Mouse (Mus musculus): Measurements from ENCODE around the gene Olfr1344. TPM values are rescaled to one million over a fixed set of nuclear protein-coding genes. Genes with fewer than 3 reads are reported as not detected.

Gene Olfr1344
- polyA plus RNA-seq, 1 experiment = not detected

DNA sequence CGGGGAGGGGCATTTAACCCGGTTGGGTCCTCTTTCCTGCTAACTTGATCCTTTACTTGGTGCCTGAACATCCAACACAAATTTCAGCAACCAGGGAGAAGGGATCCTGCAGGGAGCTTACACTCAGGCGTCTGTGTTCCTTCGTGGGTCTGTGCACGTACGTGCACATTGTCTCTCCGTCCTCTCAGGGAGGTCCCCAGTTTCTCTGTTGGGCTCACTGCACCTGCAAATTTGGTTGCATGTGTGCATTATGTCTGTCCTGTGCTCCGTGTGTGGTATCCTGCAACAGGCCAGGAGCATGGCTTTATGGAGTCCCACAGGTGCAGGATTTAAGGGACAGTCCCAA is 23.1 kb upstream of the Olfr1344 start:
- TF ChIP-seq POLR2A (IDR thresholded peaks at IDR 0.05; ENCODE audit: low read depth, low read length) = no peak
- TF ChIP-seq CTCF (conservative IDR thresholded peaks at IDR 0.05; ENCODE audit: insufficient read depth, insufficient read length, low read depth, low read length) = no peak
- Histone ChIP-seq H3K4me1 (ENCODE audit: control insufficient read depth, insufficient read depth, low read length) (no peaks in the 10 kb centered on the region), H3K4me3 (ENCODE audit: insufficient read depth, low read depth, low read length) (no peak overlapping the region), H3K27me3 (replicated peaks; ENCODE audit: control insufficient read depth, insufficient read depth, low read length) (no peaks in the 10 kb centered on the region), H3K27ac (ENCODE audit: insufficient read depth, low read depth, low read length) (no peak overlapping the region), H3K36me3 (ENCODE audit: control insufficient read depth, insufficient read depth, low read length) (no peaks in the 10 kb centered on the region)
- no peak for DNase-seq
- 17% methylated on average over 8 of the region's 8 CpGs for WGBS

- Histone ChIP-seq H3K36me3 (ENCODE audit: control insufficient read depth, insufficient read depth, low read length) (no peaks in the 10 kb centered on the region), H3K27me3 (replicated peaks; ENCODE audit: control insufficient read depth, insufficient read depth, low read length) (no peaks in the 10 kb centered on the region), H3K4me1 (ENCODE audit: control insufficient read depth, insufficient read depth, low read length) (no peaks in the 10 kb centered on the region), H3K4me3 (ENCODE audit: insufficient read depth, low read depth, low read length) (no peak overlapping the region), H3K27ac (ENCODE audit: insufficient read depth, low read depth, low read length) (no peak overlapping the region)
- TF ChIP-seq CTCF (conservative IDR thresholded peaks at IDR 0.05; ENCODE audit: insufficient read depth, insufficient read length, low read depth, low read length) = no peak
- TF ChIP-seq POLR2A (IDR thresholded peaks at IDR 0.05; ENCODE audit: low read depth, low read length) = no peak
- no peak for DNase-seq
- 73% methylated on average over 6 of the region's 6 CpGs for WGBS
Measured at GRCm38 (mm10) chr7:6419894-6420293, 18.6 kb upstream of the Olfr1344 start.

DNA sequence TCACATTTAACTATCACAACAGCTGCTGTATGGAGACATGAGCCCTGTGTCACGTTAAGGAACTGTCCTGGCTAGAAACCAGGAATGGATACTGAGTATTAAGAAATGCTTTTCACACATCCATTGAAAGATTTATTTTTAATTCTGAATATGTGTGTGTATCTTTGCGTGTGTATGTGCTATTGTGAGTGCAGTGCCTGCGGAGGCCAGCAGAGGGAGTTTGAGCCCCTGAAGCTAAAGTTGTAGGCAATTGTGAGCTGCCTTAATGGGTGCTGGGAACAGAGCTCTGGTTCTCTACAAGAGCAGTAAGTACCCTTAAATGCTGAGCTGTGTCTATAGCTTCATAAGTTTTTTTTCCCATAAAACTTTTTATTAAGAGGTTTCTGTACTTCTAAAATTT is 9.1 kb upstream of the Olfr1344 start:
- no peaks in the 10 kb centered on the region for H3K36me3 ChIP-seq (ENCODE audit: control insufficient read depth, insufficient read depth, low read length)
- H3K4me1 ChIP-seq (ENCODE audit: control insufficient read depth, insufficient read depth, low read length) = no peaks in the 10 kb centered on the region
- 85% methylated on average over 3 of the region's 3 CpGs for WGBS
- H3K4me3 ChIP-seq (ENCODE audit: insufficient read depth, low read depth, low read length) = no peak overlapping the region
- no peak for DNase-seq
- no peaks in the 10 kb centered on the region for H3K27me3 ChIP-seq (replicated peaks; ENCODE audit: control insufficient read depth, insufficient read depth, low read length)
- TF ChIP-seq CTCF (conservative IDR thresholded peaks at IDR 0.05; ENCODE audit: insufficient read depth, insufficient read length, low read depth, low read length) (0 out of 2 replicates have a peak, but pooled peaks have one; percentile 8), POLR2A (IDR thresholded peaks at IDR 0.05; ENCODE audit: low read depth, low read length) (no peak)
- H3K27ac ChIP-seq (ENCODE audit: insufficient read depth, low read depth, low read length) = no peak overlapping the region

- no peaks in the 10 kb centered on the region for H3K36me3 ChIP-seq (ENCODE audit: control insufficient read depth, insufficient read depth, low read length)
- H3K27me3 ChIP-seq (replicated peaks; ENCODE audit: control insufficient read depth, insufficient read depth, low read length) = no peaks in the 10 kb centered on the region
- no peak overlapping the region for H3K27ac ChIP-seq (ENCODE audit: insufficient read depth, low read depth, low read length)
- H3K4me1 ChIP-seq (ENCODE audit: control insufficient read depth, insufficient read depth, low read length) = no peaks in the 10 kb centered on the region
- DNase-seq = peak; percentile 36
- no peak overlapping the region for H3K4me3 ChIP-seq (ENCODE audit: insufficient read depth, low read depth, low read length)
- TF ChIP-seq POLR2A (IDR thresholded peaks at IDR 0.05; ENCODE audit: low read depth, low read length) = no peak
- peak; percentile 73 for TF ChIP-seq CTCF (conservative IDR thresholded peaks at IDR 0.05; ENCODE audit: insufficient read depth, insufficient read length, low read depth, low read length)
- WGBS = 43% methylated on average over 2 of the region's 2 CpGs
Measured at GRCm38 (mm10) chr7:6430342-6430741, 8.1 kb upstream of the Olfr1344 start.

GRCm38 (mm10) chr7:6441173-6441572 is 2.7 kb downstream of the Olfr1344 start:
- WGBS = 63% methylated on average over 2 of the region's 2 CpGs
- Histone ChIP-seq H3K4me1 (ENCODE audit: control insufficient read depth, insufficient read depth, low read length) (no peaks in the 10 kb centered on the region), H3K4me3 (ENCODE audit: insufficient read depth, low read depth, low read length) (no peak overlapping the region), H3K27ac (ENCODE audit: insufficient read depth, low read depth, low read length) (no peak overlapping the region), H3K27me3 (replicated peaks; ENCODE audit: control insufficient read depth, insufficient read depth, low read length) (no peaks in the 10 kb centered on the region), H3K36me3 (ENCODE audit: control insufficient read depth, insufficient read depth, low read length) (no peaks in the 10 kb centered on the region)
- TF ChIP-seq POLR2A (IDR thresholded peaks at IDR 0.05; ENCODE audit: low read depth, low read length) = no peak
- TF ChIP-seq CTCF (conservative IDR thresholded peaks at IDR 0.05; ENCODE audit: insufficient read depth, insufficient read length, low read depth, low read length) = no peak
- peak; percentile 3 for DNase-seq

DNA sequence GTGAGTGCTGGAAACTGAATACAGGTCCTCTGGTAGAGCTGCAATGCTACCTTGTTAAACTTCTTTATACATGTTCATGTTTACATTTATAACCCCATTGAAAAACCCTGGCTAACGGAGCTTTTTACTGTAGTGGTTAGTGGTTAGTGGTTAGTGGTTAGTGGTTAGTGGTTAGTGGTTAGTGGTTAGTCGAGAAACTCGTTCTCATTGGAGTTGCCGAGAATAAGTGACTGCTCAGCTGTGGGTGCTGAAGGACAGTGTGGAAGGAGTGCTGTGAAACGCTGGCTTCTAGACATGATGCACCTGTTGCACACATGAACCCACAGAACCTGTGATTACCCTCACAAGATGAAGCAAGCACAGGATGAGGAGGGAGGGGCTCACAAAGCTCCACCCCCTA is 9.3 kb downstream of the Olfr1344 start:
- TF ChIP-seq CTCF (conservative IDR thresholded peaks at IDR 0.05; ENCODE audit: insufficient read depth, insufficient read length, low read depth, low read length) (no peak), POLR2A (IDR thresholded peaks at IDR 0.05; ENCODE audit: low read depth, low read length) (no peak)
- no peak overlapping the region for H3K4me3 ChIP-seq (ENCODE audit: insufficient read depth, low read depth, low read length)
- H3K36me3 ChIP-seq (ENCODE audit: control insufficient read depth, insufficient read depth, low read length) = no peaks in the 10 kb centered on the region
- H3K4me1 ChIP-seq (ENCODE audit: control insufficient read depth, insufficient read depth, low read length) = no peaks in the 10 kb centered on the region
- no peak overlapping the region for H3K27ac ChIP-seq (ENCODE audit: insufficient read depth, low read depth, low read length)
- WGBS = 74% methylated on average over 5 of the region's 5 CpGs
- DNase-seq = no peak
- H3K27me3 ChIP-seq (replicated peaks; ENCODE audit: control insufficient read depth, insufficient read depth, low read length) = no peaks in the 10 kb centered on the region

GRCm38 (mm10) chr7:6455868-6456267 is 17.4 kb downstream of the Olfr1344 start, which contains the start of gene Olfr1336:
Gene Olfr1336 (plus strand): TSS chr7:6456168.
- Histone ChIP-seq H3K36me3 (ENCODE audit: control insufficient read depth, insufficient read depth, low read length) (no peaks in the 10 kb centered on the region), H3K4me3 (ENCODE audit: insufficient read depth, low read depth, low read length) (no peak within 1 kb of the TSS), H3K27me3 (replicated peaks; ENCODE audit: control insufficient read depth, insufficient read depth, low read length) (no peaks in the 10 kb centered on the region), H3K4me1 (ENCODE audit: control insufficient read depth, insufficient read depth, low read length) (no peaks in the 10 kb centered on the region), H3K27ac (ENCODE audit: insufficient read depth, low read depth, low read length) (no peak within 1 kb of the TSS)
- TF ChIP-seq CTCF (conservative IDR thresholded peaks at IDR 0.05; ENCODE audit: insufficient read depth, insufficient read length, low read depth, low read length) = no peak
- no peak for TF ChIP-seq POLR2A (IDR thresholded peaks at IDR 0.05; ENCODE audit: low read depth, low read length)
- DNase-seq = no peak

DNA sequence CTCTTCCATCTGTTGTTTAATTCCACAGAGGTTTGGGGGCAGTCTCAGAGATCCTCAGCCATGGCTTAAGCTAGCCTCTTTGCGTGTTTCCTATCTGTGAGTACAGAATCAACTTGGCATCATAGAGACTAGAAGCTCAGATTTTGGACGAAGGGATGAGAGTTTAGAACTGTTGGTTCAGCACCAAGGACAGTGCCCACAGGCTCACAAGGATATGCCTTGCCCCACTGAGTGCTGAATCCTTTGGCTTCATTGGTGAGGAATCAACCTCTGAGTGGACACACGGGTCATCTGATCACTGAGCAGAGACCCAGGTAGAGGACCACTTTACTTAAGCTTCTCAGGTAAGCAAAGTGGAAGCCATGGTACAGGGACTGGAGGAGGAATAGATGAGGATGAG is 17.9 kb downstream of the Olfr1344 start:
- no peaks in the 10 kb centered on the region for H3K36me3 ChIP-seq (ENCODE audit: control insufficient read depth, insufficient read depth, low read length)
- WGBS = 42% methylated on average over 3 of the region's 3 CpGs
- H3K27ac ChIP-seq (ENCODE audit: insufficient read depth, low read depth, low read length) = no peak overlapping the region
- H3K4me3 ChIP-seq (ENCODE audit: insufficient read depth, low read depth, low read length) = no peak overlapping the region
- H3K27me3 ChIP-seq (replicated peaks; ENCODE audit: control insufficient read depth, insufficient read depth, low read length) = no peaks in the 10 kb centered on the region
- no peak for DNase-seq
- TF ChIP-seq CTCF (conservative IDR thresholded peaks at IDR 0.05; ENCODE audit: insufficient read depth, insufficient read length, low read depth, low read length) = no peak
- no peaks in the 10 kb centered on the region for H3K4me1 ChIP-seq (ENCODE audit: control insufficient read depth, insufficient read depth, low read length)
